Mouse (Mus musculus): Measurements from ENCODE around the gene Ppp4r1.

Ppp4r1 gene

DNA sequence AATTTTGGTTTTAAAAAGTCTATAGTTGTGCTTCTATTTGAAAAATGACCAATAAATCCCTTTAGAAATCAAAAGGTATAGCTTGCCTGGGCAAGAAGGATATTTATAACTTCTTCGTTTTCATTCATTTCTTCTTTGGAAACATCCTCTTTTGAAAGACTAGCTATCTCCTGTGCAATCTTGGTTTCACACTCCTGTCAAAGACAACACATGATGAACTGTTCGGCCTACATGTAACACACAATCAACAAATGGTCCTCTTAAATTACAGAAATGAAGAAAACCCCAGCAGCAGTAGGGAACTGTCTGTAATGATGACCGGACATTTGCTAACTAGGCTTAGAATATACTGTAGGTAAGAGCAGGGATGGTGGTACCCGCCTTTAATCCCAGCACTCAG is 71.6 kb downstream of the Ppp4r1 start:
- no peak for DNase-seq (ENCODE audit: low spot score)

DNA sequence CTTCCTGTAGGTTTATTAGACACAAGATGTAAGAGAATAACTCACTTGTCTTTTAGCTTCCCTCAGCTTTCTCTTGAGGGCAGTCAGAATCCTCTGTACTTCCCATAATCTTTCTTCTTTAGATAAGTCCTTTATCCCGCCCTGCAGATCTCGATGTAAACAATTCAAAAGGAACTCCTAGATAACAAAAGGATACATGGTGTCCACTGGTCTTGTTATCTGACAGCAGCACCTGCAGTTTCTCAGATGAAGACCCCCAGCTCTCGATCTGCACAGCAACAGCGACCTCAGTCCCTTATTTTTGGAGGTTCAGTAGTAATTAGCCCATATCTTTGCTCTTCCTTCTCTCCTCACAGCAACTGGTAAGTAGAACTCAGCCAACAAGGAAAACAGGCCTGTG is 75.2 kb downstream of the Ppp4r1 start:
- DNase-seq (ENCODE audit: low spot score), result no peak

DNA sequence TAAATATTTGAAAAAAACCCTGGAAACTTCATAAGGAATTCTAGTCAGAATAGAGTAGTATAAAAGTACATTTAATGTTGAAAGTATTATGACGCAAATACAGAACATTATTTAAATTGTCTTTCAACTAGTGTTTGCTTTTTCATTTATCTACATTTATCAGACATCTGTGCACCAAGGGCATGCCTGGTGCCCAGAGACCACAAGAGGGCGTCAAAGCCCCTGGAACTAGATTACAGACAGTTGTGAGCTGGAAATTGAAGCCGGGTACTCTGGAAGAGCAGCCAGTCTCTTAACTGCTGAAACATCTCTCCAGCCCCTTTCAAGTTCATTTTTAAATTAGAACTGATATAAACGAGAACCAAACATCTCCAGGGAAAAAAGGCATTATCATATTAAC is 80.2 kb downstream of the Ppp4r1 start:
- DNase-seq (ENCODE audit: low spot score), result no peak

GRCm38 (mm10) chr17:65863830-65864229 is 81.5 kb downstream of the Ppp4r1 start:
- DNase-seq (ENCODE audit: low spot score), result no peak

DNA sequence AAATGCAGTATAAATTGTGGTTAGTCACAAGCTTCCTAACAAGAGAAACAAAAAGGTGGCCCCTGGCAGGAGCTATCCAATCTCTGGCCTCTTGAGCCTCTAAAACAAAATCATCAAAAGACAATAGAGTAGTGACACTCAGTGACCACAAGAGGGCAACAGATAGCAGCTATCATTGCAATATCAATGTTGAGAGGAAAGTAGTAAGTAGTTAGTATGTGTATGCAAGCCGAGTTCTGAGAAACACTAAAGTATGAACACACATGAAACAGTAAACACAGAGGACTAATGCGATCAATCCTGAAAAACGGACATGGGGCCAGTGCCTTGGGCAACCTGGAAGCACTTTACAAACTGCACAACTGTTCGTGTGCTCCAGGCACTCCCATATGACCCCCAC is 82.4 kb downstream of the Ppp4r1 start:
- DNase-seq (ENCODE audit: low spot score), result no peak

DNA sequence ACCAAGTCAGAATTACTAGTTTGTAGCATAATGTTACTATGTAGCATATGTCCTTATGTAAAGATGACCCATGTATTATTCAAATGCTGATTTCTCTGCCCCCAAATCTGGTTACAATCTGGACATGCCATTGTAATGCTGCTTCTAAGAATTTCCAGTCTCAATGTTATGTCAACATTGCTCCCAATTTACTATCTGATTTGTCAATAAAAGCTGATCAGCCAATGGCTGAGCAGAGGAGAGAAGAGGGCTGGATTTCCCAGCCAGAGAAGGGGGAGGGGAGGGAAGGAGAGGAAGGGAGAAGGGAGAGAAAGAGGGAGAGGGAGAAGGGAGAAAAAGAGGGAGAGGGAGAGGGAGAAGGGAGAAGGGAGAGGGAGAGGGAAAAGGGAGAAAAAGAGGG is 82.9 kb downstream of the Ppp4r1 start:
- no peak for DNase-seq (ENCODE audit: low spot score)

- no peak for DNase-seq (ENCODE audit: low spot score)
Measured at GRCm38 (mm10) chr17:65866201-65866600, 83.8 kb downstream of the Ppp4r1 start.

DNA sequence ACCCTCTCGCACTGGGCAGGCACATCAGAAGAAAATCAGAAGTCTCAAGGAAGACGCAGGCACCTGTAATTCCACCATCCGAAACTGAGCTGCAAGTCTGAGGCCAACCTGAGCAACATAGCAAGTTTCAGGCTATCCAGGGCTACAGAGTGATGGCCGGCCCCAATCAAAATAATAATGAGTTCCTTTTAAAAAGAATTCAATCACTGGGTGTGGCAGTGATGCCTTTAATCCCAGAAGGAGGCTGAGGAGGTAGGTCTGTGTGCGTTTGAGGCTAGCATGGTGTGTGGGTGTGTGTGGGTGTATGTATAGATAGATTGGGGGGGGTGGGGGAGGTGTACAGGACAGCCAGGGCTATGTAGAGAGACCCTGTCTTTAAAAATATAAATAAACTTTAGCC is 85.6 kb downstream of the Ppp4r1 start:
- DNase-seq (ENCODE audit: low spot score), result no peak

DNA sequence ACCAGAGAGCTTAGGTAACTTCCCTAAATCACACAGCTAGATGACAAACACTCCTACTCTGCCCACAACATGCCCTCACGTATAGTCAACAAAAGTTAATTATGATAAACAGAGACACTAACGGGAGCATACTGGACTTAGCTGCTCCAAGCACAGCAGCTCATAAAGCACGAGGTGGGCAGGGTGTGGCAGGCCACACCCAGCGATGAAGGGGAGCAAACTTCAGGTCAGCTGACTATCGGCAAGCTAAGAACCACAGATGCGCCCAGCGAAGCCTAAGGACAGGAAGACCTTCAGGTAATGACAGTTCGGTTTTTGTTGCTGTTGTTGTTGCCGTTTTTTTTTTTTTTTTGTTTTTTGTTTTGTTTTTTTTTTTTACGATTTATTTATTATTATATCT is 87.3 kb downstream of the Ppp4r1 start:
- DNase-seq (ENCODE audit: low spot score), result no peak

DNA sequence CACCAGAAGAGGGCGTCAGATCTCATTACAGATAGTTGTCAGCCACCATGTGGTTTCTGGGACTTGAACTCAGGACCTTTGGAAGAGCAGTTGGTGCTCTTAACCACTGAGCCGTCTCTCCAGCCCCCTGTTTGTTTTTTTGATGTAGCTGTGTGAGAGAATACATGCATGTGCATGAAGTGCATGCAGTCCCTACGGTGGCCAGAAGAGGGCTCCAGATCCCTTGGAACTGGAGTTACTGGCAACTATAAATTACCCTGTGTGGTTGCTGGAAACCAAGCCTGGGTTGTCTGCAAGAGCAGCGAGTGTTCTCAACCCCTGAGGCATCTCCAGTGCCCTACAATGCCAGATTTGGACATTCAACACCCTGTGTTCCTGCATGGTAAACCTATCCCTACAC is 87.8 kb downstream of the Ppp4r1 start:
- DNase-seq (ENCODE audit: low spot score), result peak; percentile 65

- no peak for DNase-seq (ENCODE audit: low spot score)
Measured at GRCm38 (mm10) chr17:65871641-65872041, 89.3 kb downstream of the Ppp4r1 start.

DNA sequence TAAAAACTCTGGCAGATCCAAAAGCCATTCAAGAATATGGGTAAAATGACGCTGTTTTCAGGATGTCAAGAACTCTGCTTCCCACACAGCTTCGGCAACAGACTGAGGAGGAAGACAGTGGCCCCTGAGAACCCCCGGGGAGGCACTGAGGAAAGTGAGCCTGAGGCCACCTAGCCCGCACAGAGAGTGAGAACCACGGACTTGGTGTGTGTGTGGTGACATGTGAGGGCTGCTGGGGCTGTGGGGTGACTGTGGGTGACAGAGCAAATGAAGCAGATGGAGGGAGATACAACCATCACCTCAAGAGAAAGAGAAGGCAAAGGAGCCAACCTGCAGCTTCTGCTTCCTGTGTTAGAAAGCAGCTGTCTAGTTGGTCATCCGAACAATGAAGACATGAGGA is 89.7 kb downstream of the Ppp4r1 start:
- no peak for DNase-seq (ENCODE audit: low spot score)

DNA sequence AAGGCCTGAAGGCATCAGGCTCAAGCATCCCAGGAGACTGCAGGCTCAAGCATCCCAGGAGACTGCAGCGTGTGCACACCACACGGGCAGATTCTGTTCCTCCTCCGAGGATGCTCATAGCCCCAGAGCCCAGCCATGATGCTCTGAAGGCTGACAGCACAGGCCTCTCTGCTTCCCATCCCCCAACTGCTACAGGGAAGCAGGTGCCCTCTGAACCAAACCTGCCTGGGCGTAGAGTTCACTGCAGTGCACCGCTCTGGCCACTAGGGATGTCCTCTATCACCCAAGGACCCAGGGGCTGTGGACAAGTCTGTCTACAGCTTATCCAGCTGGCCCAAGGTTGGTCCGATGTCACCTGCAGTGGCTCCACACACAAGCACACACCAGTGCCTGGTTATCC is 90.3 kb downstream of the Ppp4r1 start:
- DNase-seq (ENCODE audit: low spot score), result peak; percentile 34

DNA sequence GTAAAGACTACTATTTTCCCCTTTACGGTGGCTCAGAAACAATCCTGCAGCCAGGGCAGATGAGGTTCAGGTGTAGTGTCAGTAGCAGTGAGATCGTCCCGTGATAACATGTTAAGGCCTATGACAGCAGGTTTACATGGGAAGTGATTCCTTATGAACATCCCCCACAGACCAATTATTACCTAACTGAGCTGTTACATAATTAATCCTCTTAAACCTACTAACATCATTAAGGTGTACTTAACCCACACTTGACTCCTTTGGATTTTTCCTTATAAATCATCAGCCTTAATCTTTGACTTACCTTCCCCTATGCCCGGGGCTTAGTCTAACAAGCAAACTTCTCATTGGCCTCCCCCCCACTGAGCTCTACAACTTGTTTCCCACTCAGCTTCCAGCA is 90.8 kb downstream of the Ppp4r1 start:
- no peak for DNase-seq (ENCODE audit: low spot score)

GRCm38 (mm10) chr17:65873834-65874233 is 91.5 kb downstream of the Ppp4r1 start:
- no peak for DNase-seq (ENCODE audit: low spot score)

GRCm38 (mm10) chr17:65877026-65877425 is 94.7 kb downstream of the Ppp4r1 start:
- DNase-seq (ENCODE audit: low spot score), result no peak

GRCm38 (mm10) chr17:65884061-65884669 is 101.8 kb downstream of the Ppp4r1 start:
- DNase-seq (ENCODE audit: low spot score), result peak; percentile 37

GRCm38 (mm10) chr17:65884691-65885397 is 102.5 kb downstream of the Ppp4r1 start:
- peak; percentile 98 for DNase-seq (ENCODE audit: low spot score)

GRCm38 (mm10) chr17:65885398-65885696 is 103.0 kb downstream of the Ppp4r1 start:
- DNase-seq (ENCODE audit: low spot score), result no peak

DNA sequence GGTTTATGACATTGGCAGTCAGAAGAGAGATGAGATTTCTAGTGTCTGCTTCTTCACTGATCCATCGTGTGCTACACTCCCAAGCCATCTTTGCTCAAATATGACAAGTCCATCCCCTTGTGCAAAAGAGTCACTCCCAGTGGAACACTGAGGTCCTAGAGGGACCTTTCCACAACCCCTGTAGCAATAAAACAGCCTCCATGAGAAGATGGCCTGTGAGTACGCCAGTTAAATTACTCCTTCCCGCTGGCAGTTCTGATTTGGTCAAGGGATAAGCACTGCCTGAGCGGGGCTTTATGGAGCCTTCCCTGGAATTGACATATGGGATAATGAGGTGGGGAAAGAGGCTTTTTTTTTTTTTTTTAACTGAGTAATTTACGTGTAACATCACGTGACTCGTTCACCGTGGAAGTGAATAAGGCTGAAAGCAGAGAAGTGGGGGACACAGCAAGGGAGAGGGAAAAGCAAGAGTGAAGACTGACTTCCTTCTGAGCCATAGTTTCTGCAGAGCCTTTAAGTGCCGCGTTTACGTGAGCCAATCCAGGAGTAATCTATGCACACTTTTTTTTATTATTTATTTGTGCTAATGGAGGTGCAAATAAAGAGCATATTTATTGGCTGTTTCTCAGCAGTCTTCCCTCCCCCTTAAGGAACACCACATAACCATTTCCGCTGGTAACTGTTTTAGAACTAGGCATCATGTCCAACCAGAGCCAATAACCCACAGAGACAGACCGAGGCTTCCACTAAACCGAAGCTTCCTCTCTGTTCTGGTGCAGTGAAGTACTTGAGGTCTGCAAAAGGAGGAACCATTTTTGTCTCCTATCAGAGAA is 103.5 kb downstream of the Ppp4r1 start, which contains the start of gene Ralbp1:
Gene Ralbp1 (minus strand): TSS at position 102 of the 833 bp plus-strand sequence.
- peak; percentile 20 for DNase-seq (ENCODE audit: low spot score)

DNA sequence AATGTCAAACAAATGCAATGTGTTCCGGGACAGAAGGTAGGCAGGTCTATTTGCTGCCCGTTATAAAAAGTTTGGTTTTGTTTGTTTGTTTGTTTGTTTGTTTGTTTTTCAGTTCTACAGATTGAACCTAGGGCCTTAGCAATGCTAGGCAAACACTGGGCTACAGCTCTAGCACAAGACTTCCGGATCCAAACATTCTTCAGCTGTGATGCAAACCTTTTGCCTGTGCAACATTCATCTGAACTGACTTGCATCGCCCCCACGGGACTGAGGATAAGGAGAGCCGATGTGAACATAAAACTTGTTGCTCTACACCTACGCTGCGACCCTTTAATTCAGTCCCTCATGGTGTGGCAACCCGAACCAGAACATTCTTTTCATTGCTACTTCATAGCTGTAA is 104.2 kb downstream of the Ppp4r1 start:
- no peak for DNase-seq (ENCODE audit: low spot score)

DNA sequence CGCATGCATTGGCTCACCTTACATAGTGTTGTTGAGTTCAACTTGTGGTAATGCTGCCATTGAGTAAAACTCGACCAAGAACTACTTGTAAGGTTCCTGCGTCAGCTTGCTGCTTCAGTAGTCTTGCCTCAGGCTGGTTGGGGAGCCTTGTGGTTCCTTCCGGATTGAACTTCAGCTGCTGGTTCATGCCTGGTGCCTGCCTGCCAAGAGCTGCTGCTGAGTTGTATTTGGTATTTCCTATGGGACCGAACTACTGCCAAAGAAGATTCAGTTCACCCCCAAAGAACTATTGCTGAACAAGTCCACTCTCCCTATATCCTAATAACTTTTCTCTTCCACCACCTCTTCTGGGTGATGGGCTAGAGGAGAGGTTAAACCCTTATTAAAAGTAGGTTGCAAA is 107.1 kb downstream of the Ppp4r1 start:
- no peak for DNase-seq (ENCODE audit: low spot score)
